Mouse (Mus musculus): ENCODE data around the gene Ctdspl. TPM values are rescaled to one million over a fixed set of nuclear protein-coding genes. Genes with fewer than 3 reads are reported as not detected.

Gene Ctdspl
- polyA plus RNA-seq, 1 experiment from 2014 or later = 25.3 TPM

DNA sequence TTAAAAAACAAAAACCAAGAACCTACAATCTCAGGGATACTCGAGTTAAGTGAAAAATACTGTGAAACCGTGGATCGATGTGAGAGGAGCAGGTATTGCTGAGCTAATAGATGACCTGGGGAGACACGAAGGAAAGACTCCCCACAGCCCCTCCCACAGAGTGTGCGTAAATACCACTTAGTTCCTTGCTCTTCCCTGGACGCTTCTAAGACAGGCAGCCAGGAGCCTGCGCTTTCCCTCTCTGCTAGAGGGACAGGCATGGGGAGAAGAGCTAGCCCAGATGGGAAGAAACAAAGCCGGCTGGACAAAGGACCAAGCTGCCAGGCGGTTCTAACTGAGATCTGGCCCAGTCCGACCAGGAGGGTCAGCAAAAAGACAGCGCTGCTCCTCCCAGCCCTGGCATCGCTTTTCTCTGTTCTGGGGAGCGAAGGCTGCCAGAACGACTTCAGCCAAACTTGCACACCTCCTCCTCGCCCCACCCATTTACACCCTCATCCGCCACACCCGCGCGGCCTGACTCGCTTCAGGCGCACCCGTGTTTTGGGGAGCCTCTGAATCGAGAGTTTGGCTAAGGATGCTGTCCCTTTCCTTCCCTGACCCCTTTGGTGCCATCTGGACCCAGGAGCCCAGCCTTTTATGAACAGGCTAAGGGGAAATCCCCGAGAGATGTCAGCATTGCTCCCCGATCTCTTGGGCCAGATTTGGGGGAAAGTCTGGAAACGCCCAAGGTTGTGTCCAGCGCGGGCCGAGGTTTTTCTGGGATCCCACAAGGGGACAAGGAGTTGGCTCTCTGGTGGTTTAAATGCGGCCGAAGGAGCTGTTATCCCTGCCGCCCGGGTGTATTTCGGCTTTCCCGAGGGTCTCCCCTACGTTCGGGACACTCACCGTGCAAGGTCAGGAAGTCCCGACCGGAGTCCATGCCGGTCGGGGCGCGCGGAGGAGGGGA lies 166.5 kb downstream of the Ctdspl start:
- ATAC-seq = no peak
- no peak for TF ChIP-seq CTCF (IDR thresholded peaks at IDR 0.05)
- H3K27me3 ChIP-seq = no peaks in the 10 kb centered on the region
- DNase-seq (ENCODE audit: low read depth, low spot score) = no peak
- in situ Hi-C loops (cut with MboI; ENCODE audit: low pct_unique_long_range_greater_than_20kb) = no loop called here
- CTCF ChIA-PET = no interaction called here
- POLR2A ChIA-PET = interaction anchor here (0.8 to 1.5 kb wide), 3 partner anchors 9 to 67 kb away, joined by 3 to 4 read pairs (median 3); no protein-coding TSS in a partner anchor

Other genes starting within 250 kb of the Ctdspl start
- gene Vill, start 126.3 kb downstream of the Ctdspl start, polyA plus RNA-seq (2021) = 1.9 TPM
- gene Plcd1, start 167.0 kb downstream of the Ctdspl start, polyA plus RNA-seq (2021) = 57.9 TPM
- 8.7 TPM for gene Dlec1, start 176.0 kb downstream of the Ctdspl start, polyA plus RNA-seq (2021)
- 7.9 TPM for gene Acaa1b, start 230.6 kb downstream of the Ctdspl start, polyA plus RNA-seq (2021)
- gene Gm47289, start 232.7 kb downstream of the Ctdspl start, polyA plus RNA-seq (2021) = not detected

Measured in Patski (cell line).